Mouse (Mus musculus) heart, embryonic 11.5 days (tissue): ENCODE measurements at regions not wholly inside any gene's neighbourhood (a gene's known extent, or its start where the extent isn't known, plus 50 kb on each side); places are given as distances from the start of the nearest gene placed in this dataset.
"Not testable (repeated sequence)": the region's sequence is repeated elsewhere in the genome, so short reads cannot be mapped to it uniquely, and the experiment has no call there.

Experiments used
- ATAC-seq: fragments of 200-750 bp; cut with Nextera tagmentation; replicated peaks from 2 replicates; pipeline ENCODE4 v1.8.0; 2017; ENCODE audit warnings: moderate library complexity; ENCODE audit not compliant: insufficient number of reproducible peaks, low FRiP score, low TSS enrichment
- H3K27ac ChIP-seq: fragments of 300-500 bp; sonication (generic); 2 replicates; pipeline ENCODE4 v1.5.1; 2014; ENCODE audit warnings: mild to moderate bottlenecking, low read depth, low read length
- H3K27me3 ChIP-seq: fragments of 300-500 bp; sonication (generic); 2 replicates; pipeline ENCODE4 v1.6.1; 2014; ENCODE audit warnings: mild to moderate bottlenecking, low read length, mixed read lengths; ENCODE audit not compliant: control insufficient read depth, insufficient read depth
- H3K36me3 ChIP-seq: fragments of 300-500 bp; sonication (generic); 2 replicates; pipeline ENCODE4 v1.6.1; 2014; ENCODE audit warnings: mild to moderate bottlenecking, low read length, moderate library complexity, mixed read lengths; ENCODE audit not compliant: control insufficient read depth, insufficient read depth
- H3K4me1 ChIP-seq: fragments of 300-500 bp; sonication (generic); 2 replicates; pipeline ENCODE4 v1.6.1; 2014; ENCODE audit warnings: low read length; ENCODE audit not compliant: control insufficient read depth, insufficient read depth
- H3K4me2 ChIP-seq: fragments of 300-500 bp; sonication (generic); 2 replicates; pipeline ENCODE4 v1.6.1; 2014; ENCODE audit warnings: mild to moderate bottlenecking, moderate library complexity
- H3K4me3 ChIP-seq: fragments of 300-500 bp; sonication (generic); 2 replicates; pipeline ENCODE4 v1.5.1; 2014; ENCODE audit warnings: low read depth, low read length
- H3K9ac ChIP-seq: fragments of 300-500 bp; sonication (generic); 2 replicates; pipeline ENCODE4 v1.6.1; 2014; ENCODE audit warnings: mild to moderate bottlenecking, low read depth, low read length, moderate library complexity
- H3K9me3 ChIP-seq: fragments of 300-500 bp; sonication (generic); replicated peaks from 2 replicates; pipeline ENCODE4 v1.6.1; 2016; ENCODE audit warnings: low read length; ENCODE audit not compliant: control insufficient read depth
- WGBS: fragments of 180-500 bp; shearing (Covaris S2); extraction: QIAGEN DNeasy Blood & Tissue Kit; methylation state at CpG from one replicate; pipeline ENCODE4 v1.1.7; 2014; ENCODE audit not compliant: insufficient replicate concordance; 5-methylcytosine and 5-hydroxymethylcytosine counted together

DNA sequence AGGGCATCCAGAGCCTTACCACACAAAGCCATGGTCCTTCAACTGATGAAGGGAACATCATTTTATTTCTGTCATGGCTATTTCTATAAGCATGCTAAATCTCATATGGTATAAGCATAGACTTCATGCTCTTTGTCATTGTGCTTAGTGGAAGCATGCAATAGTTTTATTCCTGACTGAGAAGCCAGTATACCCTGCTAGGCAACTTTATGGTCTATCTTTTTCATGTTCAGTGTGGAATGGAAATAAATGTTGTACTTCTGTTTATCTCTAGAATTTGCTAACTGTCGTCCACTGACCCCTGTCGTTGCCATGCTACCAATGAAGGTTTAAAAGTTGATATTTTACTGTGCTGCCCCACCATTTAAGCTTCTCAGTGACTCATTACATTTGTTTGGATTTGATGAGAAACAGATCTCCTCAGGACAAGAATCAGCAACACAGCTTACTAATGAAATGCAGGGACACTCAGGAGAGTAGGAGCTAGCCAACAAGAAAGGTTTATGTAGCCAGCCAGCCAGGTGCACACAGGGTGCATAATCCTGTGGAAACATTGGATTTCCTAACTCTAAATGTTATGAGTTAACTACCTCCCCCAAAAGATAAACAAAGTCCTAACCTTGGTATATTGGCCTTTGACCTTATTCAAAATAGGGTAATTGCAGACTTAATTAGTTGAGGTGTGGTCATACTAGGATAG is 364.3 kb upstream of the Ngly1 start:
- Histone ChIP-seq H3K27ac (no peak overlapping the region), H3K27me3 (no peaks in the 10 kb centered on the region), H3K9ac (no peak overlapping the region), H3K36me3 (no peaks in the 10 kb centered on the region), H3K4me3 (no peak overlapping the region), H3K4me2 (no peak overlapping the region), H3K4me1 (no peaks in the 10 kb centered on the region), H3K9me3 (no peaks in the 10 kb centered on the region)
- 47% methylated on average over 2 of the region's 2 CpGs for WGBS
- no peak for ATAC-seq

DNA sequence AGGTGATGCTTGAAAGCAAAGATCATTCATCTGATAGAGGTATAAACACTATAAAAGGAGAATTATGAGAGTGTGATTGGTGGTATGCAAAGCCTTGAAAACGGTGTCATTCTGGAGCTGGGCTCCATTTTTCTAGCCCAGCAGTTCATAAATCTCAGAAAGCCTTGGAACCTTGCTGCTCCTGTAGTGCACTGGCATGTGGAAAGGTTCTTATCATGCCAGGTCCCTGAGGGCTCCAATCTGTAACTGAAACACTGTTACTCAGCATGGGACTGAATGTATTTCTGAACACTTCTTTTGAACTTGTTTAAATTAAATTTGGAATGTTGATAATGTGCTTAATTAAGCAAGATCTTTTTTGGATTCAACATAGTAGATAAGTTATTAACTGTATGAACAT is 352.0 kb upstream of the Ngly1 start:
- no peak overlapping the region for H3K4me3 ChIP-seq
- WGBS, result 85% methylated on average over 1 of the region's 1 CpGs
- H3K4me2 ChIP-seq, result no peak overlapping the region
- ATAC-seq, result no peak
- H3K27me3 ChIP-seq, result no peaks in the 10 kb centered on the region
- H3K9me3 ChIP-seq, result no peaks in the 10 kb centered on the region
- no peaks in the 10 kb centered on the region for H3K36me3 ChIP-seq
- H3K27ac ChIP-seq, result no peak overlapping the region
- no peak overlapping the region for H3K9ac ChIP-seq
- no peaks in the 10 kb centered on the region for H3K4me1 ChIP-seq

DNA sequence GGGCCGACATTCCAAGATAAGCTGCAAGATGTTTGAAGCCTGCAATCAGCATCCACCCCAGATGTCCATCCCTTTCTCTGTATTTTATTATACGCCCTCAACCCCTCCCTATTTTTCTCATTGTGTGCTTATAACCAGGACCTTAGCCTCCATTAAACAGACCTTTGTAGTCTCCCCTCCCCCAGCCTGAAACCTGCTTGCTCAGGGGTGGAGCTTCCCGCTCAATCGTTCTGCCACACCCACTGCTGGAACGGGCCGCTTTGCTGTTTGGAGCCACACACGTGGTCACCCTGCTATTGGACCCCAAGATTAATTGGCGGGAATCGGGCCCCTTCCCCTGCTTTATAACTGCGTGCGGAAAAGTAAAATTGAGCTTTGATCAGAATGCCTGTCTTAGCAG is 342.7 kb upstream of the Ngly1 start:
- ATAC-seq, H3K4me2 ChIP-seq: not testable (repeated sequence)
- WGBS, result 59% methylated on average over 11 of the region's 11 CpGs

DNA sequence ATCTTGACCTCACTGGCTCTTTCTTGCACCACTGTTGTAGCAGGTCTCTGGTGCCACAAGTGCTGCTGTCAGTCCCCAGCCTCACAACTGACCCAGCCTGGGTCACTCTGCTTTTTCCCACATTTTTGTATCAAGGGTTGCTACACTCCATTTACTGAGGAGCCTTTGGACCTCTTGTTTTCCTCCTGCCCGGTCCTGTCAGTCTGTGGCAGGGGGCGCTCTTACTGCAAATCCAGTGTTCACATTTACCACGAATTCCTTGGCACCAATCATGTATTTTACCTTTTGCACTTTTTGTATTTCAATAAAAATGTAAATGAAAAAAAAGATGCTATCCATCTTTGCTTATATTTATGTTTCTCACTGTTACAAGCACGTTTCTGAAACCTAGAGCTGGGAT is 335.9 kb upstream of the Ngly1 start:
- H3K4me3 ChIP-seq, H3K9ac ChIP-seq, H3K4me1 ChIP-seq, ATAC-seq, H3K27me3 ChIP-seq, H3K36me3 ChIP-seq, H3K9me3 ChIP-seq, H3K27ac ChIP-seq, H3K4me2 ChIP-seq: not testable (repeated sequence)
- WGBS, result 66% methylated on average over 4 of the region's 4 CpGs

More for the DNA sequence above, 342.7 kb upstream of the Ngly1 start:
- H3K36me3 ChIP-seq, H3K4me3 ChIP-seq, H3K4me1 ChIP-seq, H3K27ac ChIP-seq, H3K9me3 ChIP-seq, H3K9ac ChIP-seq, H3K27me3 ChIP-seq: not testable (repeated sequence)

DNA sequence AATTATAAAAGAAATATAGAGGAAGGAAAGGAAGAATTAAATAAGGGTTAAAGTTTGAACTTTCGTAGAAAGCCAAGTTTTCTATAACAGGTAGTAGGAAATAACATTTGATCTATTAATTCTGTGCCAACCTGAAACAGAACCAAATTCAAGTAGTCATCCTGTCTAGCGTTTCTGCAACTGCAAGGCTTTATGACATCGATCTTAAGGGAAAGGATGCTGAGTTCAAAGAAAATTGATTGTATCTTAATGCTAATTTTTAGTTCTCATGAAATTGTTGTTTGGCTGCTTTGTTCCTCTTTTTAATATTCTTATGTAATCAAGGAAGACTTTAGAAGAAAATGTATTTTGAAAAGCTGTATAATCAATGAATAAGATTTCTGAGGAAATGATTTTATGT is 334.9 kb upstream of the Ngly1 start:
- Histone ChIP-seq H3K4me2 (no peak overlapping the region), H3K36me3 (no peaks in the 10 kb centered on the region), H3K4me3 (no peak overlapping the region), H3K27ac (no peak overlapping the region), H3K27me3 (no peaks in the 10 kb centered on the region), H3K9me3 (no peaks in the 10 kb centered on the region), H3K4me1 (no peaks in the 10 kb centered on the region), H3K9ac (no peak overlapping the region)
- ATAC-seq, result no peak
- WGBS, result 78% methylated on average over 3 of the region's 3 CpGs

DNA sequence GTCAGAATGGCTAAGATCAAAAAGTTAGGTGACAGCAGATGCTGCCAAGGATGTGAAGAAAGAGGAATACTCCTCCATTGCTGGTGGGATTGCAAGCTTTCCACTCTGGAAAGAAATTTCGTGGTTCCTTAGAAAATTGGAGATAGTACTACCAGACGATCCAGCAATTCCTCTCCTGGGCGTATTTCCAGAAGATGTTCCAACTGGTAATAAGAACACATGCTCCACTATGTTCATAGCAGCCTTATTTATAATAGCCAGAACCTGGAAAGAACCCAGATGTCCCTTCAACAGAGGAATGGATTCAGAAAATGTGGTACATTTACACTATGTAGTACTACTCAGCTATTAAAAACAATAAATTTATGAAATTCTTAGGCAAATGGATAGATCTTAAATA is 324.4 kb upstream of the Ngly1 start:
- H3K9ac ChIP-seq, H3K36me3 ChIP-seq, H3K27me3 ChIP-seq, H3K4me2 ChIP-seq, H3K9me3 ChIP-seq, H3K4me3 ChIP-seq, H3K27ac ChIP-seq, ATAC-seq, H3K4me1 ChIP-seq: not testable (repeated sequence)
- 74% methylated on average over 3 of the region's 3 CpGs for WGBS

DNA sequence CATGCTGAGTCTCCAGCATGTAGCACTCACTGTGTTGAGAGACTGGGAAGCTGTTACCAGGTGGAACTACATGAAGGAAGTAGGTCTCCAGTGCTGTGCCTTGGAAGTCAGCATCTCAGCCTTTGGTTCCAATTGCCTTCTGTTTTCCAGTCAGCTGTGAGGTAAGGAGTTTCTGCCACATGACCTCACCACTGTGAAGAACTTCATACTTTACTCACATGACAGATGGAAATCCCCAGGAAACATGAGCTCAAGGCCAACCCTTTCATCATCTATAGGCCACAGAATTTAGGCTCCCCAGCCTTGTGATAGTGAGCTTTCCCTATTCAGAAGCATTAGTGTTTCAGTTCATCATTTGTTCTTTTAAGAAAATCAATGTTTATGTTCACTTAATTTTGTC is 314.4 kb upstream of the Ngly1 start:
- Histone ChIP-seq H3K4me1 (no peaks in the 10 kb centered on the region), H3K27me3 (no peaks in the 10 kb centered on the region), H3K9me3 (no peaks in the 10 kb centered on the region), H3K27ac (no peak overlapping the region), H3K4me3 (no peak overlapping the region), H3K4me2 (no peak overlapping the region), H3K36me3 (no peaks in the 10 kb centered on the region), H3K9ac (no peak overlapping the region)
- ATAC-seq, result no peak

DNA sequence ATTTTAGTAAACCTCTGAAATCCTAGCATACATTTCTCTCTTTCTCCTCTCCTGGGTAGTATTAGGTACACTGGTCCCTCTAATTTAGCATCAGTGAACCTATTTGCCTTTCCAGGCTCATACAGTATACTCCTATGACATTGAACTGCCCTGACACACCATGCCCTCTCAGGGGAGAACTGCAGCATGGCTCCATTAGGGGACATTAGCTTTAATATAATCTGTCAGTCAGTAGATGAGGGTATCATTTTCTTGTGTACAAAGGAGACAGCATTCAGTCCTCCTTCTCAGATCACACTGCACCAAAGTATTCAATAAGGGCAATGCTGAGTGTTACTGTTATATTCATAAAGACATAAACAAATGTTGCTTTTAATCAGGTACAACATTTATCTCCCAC is 278.8 kb upstream of the Ngly1 start:
- Histone ChIP-seq H3K4me2 (no peak overlapping the region), H3K4me3 (no peak overlapping the region), H3K9ac (no peak overlapping the region), H3K9me3 (no peaks in the 10 kb centered on the region), H3K27ac (no peak overlapping the region), H3K36me3 (no peaks in the 10 kb centered on the region), H3K4me1 (no peaks in the 10 kb centered on the region), H3K27me3 (no peaks in the 10 kb centered on the region)
- ATAC-seq, result no peak

DNA sequence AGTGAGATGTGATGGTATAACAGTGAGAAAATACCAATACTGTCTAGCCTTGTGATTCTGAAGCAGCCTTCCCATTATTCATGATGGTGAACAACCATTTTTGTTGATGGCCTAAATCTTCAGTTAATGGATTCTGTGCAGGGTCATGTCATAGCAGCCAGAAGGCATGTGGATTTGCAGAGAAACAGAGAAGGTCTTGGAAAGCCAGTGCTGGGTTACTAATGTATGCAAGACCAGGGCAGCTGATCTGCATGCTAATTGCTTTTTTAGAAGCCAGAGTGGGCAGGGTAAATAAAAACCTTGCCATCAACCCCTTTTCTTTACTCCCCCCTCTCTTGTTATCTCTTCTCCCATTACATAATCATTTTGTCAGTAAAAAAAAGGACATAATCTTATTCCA is 278.3 kb upstream of the Ngly1 start:
- Histone ChIP-seq H3K9ac (no peak overlapping the region), H3K36me3 (no peaks in the 10 kb centered on the region), H3K9me3 (no peaks in the 10 kb centered on the region), H3K4me2 (no peak overlapping the region), H3K4me3 (no peak overlapping the region), H3K4me1 (no peaks in the 10 kb centered on the region), H3K27ac (no peak overlapping the region), H3K27me3 (no peaks in the 10 kb centered on the region)
- ATAC-seq, result no peak
